Mouse (Mus musculus) myocyte (in vitro differentiated cells): Measurements from ENCODE around the gene Alox12. TPM values are rescaled to one million over a fixed set of nuclear protein-coding genes. Genes with fewer than 3 reads are reported as not detected.

ENCODE experiments used
- H3K27me3 ChIP-seq: one replicate; pipeline ENCODE4 v1.6.1; 2011; ENCODE audit not compliant: control insufficient read depth, insufficient read depth, insufficient read length
- H3K36me3 ChIP-seq: one replicate; pipeline ENCODE4 v1.6.1; 2011; ENCODE audit not compliant: control insufficient read depth, insufficient read depth
- H3K4me2 ChIP-seq: one replicate; pipeline ENCODE4 v1.6.1; 2011; ENCODE audit warnings: low read depth, control low read depth
- H3K4me3 ChIP-seq: one replicate; pipeline ENCODE4 v1.5.1; 2011; ENCODE audit warnings: mild to moderate bottlenecking, control low read depth, moderate library complexity
- H3K79me2 ChIP-seq: one replicate; pipeline ENCODE4 v1.6.1; 2011; ENCODE audit not compliant: control insufficient read depth, insufficient read depth
- H3ac ChIP-seq: one replicate; pipeline ENCODE4 v1.6.1; 2011; ENCODE audit not compliant: control insufficient read depth, insufficient read length
- CEBPB ChIP-seq: IDR thresholded peaks from 2 replicates; pipeline ENCODE4 v1.6.1; 2011; ENCODE audit warnings: mild to moderate bottlenecking, moderate library complexity; ENCODE audit not compliant: poor library complexity, insufficient read depth, severe bottlenecking
- E2F4 ChIP-seq: IDR thresholded peaks from one replicate; pipeline ENCODE4 v1.6.1; 2011; ENCODE audit warnings: mild to moderate bottlenecking, control low read depth, moderate library complexity; ENCODE audit not compliant: insufficient read depth
- MAX ChIP-seq: IDR thresholded peaks from one replicate; pipeline ENCODE4 v1.6.1; 2011; ENCODE audit warnings: low read depth, mild to moderate bottlenecking, control low read depth
- MYOD1 ChIP-seq, 3 experiments: IDR thresholded peaks; one replicate each; pipeline ENCODE4 v1.6.1; 2011; ENCODE audit warnings: control low read depth in 2 of 3, low read depth in 2 of 3, mild to moderate bottlenecking in 2 of 3, moderate library complexity in 1 of 3; ENCODE audit not compliant: insufficient read length in 2 of 3, control insufficient read depth in 1 of 3
- MYOG ChIP-seq, 3 experiments: IDR thresholded peaks; one replicate each; pipeline ENCODE4 v1.6.1; 2011; ENCODE audit warnings: control low read depth in 2 of 3, low read depth in 2 of 3, mild to moderate bottlenecking in 2 of 3; ENCODE audit not compliant: insufficient read length in 2 of 3, control insufficient read depth in 1 of 3, insufficient read depth in 1 of 3
- POLR2A ChIP-seq: IDR thresholded peaks from one replicate; pipeline ENCODE4 v1.6.1; 2011; ENCODE audit warnings: low read depth, mild to moderate bottlenecking, control low read depth, moderate library complexity; ENCODE audit not compliant: insufficient read length
- POLR2AphosphoS2 ChIP-seq: IDR thresholded peaks from one replicate; pipeline ENCODE4 v1.6.1; 2011; ENCODE audit warnings: low read depth, control low read depth; ENCODE audit not compliant: insufficient read length
- REST ChIP-seq: IDR thresholded peaks from one replicate; pipeline ENCODE4 v1.6.1; 2011; ENCODE audit warnings: mild to moderate bottlenecking, control low read depth, moderate library complexity; ENCODE audit not compliant: insufficient read depth, insufficient read length
- SRF ChIP-seq: IDR thresholded peaks from one replicate; pipeline ENCODE4 v1.6.1; 2011; ENCODE audit warnings: low read depth; ENCODE audit not compliant: control insufficient read depth, insufficient read length
- TCF12 ChIP-seq: IDR thresholded peaks from one replicate; pipeline ENCODE4 v1.6.1; 2011; ENCODE audit warnings: mild to moderate bottlenecking, control low read depth; ENCODE audit not compliant: poor library complexity, insufficient read depth, severe bottlenecking
- TCF3 ChIP-seq: IDR thresholded peaks from one replicate; pipeline ENCODE4 v1.6.1; 2011; ENCODE audit warnings: low read depth, control low read depth; ENCODE audit not compliant: insufficient read length
- USF1 ChIP-seq: IDR thresholded peaks from one replicate; pipeline ENCODE4 v1.6.1; 2011; ENCODE audit warnings: low read depth, mild to moderate bottlenecking, control low read depth, moderate library complexity
- polyA plus RNA-seq: library from polyadenylated mRNA; unstranded; fragments of >200 nt; fragmentation: generic; extraction: Trizol; gene quantifications from one replicate; pipeline ENCODE4 v1.2.1, GENCODE M21; 2012; ENCODE audit warnings: missing spikeins

The Alox12 gene
- polyA plus RNA-seq, 1 experiment: 0.25 TPM

DNA sequence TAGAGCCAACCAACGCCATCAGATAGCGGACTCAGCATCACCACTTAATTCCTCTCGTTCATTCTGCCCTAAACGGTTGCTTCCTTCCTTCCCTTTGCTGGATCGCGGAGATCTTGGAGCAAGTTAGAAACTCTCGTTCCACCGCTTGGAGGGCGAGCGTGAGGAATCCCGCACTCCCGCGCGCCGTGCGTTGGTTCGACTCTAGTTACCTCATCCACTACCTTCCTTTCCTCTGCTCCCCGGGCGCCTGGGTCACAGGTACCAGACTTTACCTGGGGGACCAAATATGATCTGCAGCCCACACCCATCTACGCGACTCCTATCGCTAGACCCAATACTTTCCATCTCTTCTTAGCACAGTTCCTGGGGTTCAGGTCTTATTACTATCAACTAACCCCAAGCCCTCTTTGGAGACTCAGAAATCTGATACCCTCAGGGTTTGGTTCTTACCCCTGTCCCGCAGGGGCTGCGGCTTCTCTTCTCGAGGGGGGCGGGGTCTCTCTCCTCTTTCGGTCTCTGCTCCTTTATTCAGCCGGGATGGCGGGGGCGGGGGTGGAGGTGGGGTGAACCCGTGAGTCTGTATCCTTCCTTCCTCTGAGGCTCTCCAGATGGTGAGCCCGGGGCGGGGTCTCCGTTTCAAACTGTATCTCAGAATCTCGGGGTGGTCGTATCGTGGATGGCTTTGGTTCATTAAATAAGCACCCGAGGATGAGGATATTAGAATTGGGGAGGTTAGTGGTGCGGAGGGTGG is 25.7 kb downstream of the Alox12 start, which contains the start of gene Bcl6b:
Gene Bcl6b, minus strand, starts transcription at position 539 of the 751 bp plus-strand sequence.
- Histone ChIP-seq H3K36me3 (no peaks in the 10 kb centered on the region), H3K4me2 (peak within 1 kb of the TSS; percentile 81), H3K4me3 (peak within 1 kb of the TSS; percentile 31), H3K27me3 (no peaks in the 10 kb centered on the region), H3ac (no peak within 1 kb of the TSS), H3K79me2 (peaks cover 8% of the 10 kb centered on the region)
- TF ChIP-seq REST (no peak), TCF3 (no peak), POLR2A (no peak), USF1 (no peak), SRF (no peak), MYOG (IDR thresholded peaks at IDR 0.05; ENCODE audit: control insufficient read depth in 1 of 3, insufficient read depth in 1 of 3, insufficient read length in 2 of 3, low read depth in 2 of 3) (no peak), POLR2AphosphoS2 (no peak), E2F4 (no peak), MYOD1 (IDR thresholded peaks at IDR 0.05; ENCODE audit: control insufficient read depth in 1 of 3, insufficient read length in 2 of 3, low read depth in 2 of 3) (no peak), MAX (no peak), TCF12 (no peak), CEBPB (no peak)

DNA sequence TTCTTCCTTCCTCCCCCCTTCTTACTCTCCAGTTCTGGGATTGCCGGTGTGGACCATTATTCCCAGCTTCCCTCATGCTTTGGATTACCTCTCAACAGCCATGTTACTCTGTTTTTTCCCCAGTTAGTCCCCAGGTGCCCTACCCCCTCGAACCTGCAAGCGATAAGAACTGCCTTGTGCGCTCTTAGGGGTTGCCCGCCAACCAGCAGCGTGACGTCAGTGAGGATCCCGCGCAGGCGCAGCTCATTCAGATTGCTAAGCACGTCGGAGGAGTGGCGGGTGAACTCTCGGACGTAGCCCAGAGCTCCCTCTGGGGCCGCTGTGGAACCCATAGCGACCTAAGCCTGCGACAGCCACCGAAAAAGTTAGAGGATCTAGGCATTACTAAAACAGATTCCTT is 26.3 kb downstream of the Alox12 start:
- TF ChIP-seq POLR2A (peak; percentile 66), MYOD1 (IDR thresholded peaks at IDR 0.05; ENCODE audit: control insufficient read depth in 1 of 3, insufficient read length in 2 of 3, low read depth in 2 of 3) (no peak), E2F4 (peak; percentile 14), POLR2AphosphoS2 (peak; percentile 41), MAX (no peak)
- H3K27me3 ChIP-seq: no peaks in the 10 kb centered on the region
- peaks cover 8% of the 10 kb centered on the region for H3K79me2 ChIP-seq
- H3K4me3 ChIP-seq: peak overlapping the region; percentile 31
- peak overlapping the region; percentile 69 for H3K4me2 ChIP-seq
- no peak overlapping the region for H3ac ChIP-seq
- no peaks in the 10 kb centered on the region for H3K36me3 ChIP-seq

DNA sequence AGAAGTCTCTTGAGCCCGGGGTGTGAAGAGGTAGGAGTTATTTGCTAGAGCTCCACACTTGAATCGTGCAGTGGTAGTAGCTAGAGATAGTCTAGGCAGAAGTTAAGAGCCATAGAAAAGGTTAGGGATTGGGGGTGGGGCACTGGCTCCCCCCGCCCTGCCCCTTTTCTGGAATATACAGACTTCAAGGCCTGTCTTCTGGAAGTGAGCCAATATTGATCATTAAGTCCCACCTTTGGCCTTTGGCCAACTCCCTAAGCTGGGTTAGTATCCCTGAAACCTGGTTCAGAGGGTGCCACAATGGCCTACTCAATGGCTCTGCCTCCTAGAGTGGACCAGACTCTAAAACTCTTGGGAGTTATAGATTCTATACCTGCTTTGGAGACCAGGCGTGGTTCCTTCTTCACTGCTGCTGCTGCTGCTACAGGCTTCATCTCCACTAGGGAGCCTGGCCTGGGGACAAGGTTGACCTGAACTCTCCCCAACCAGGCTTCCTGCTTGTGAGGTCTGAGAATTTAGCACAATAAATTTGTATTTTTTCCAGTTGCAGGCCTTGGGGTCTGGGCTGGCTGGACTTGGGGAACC is 27.4 kb downstream of the Alox12 start:
- H3ac ChIP-seq: no peak overlapping the region
- H3K36me3 ChIP-seq: no peaks in the 10 kb centered on the region
- peak overlapping the region; percentile 31 for H3K4me3 ChIP-seq
- no peak for TF ChIP-seq MYOD1 (IDR thresholded peaks at IDR 0.05; ENCODE audit: control insufficient read depth in 1 of 3, insufficient read length in 2 of 3, low read depth in 2 of 3)
- peak overlapping the region; percentile 69 for H3K4me2 ChIP-seq
- H3K79me2 ChIP-seq: peaks cover 8% of the 10 kb centered on the region
- no peaks in the 10 kb centered on the region for H3K27me3 ChIP-seq

DNA sequence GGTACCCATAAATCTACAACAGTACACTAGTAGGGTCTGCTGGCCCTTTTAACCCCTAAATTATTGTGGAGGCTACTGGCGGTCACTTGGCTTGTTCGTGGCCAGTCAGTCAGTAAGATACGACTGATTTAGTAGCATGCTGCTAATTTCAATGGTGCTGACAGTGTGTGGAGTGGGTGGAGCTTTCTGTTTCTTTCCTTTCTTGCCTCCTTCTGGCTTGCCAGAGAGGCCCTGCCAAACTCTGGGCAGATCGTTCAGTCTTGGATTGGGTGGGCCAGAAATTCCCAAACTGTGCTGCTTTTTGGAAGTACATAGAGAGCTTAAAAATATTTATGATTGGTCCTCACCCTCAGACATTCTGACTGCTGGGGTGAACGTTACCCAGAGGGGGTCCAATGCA is 28.0 kb downstream of the Alox12 start:
- no peaks in the 10 kb centered on the region for H3K36me3 ChIP-seq
- H3K4me3 ChIP-seq: no peak overlapping the region
- H3K79me2 ChIP-seq: peaks cover 8% of the 10 kb centered on the region
- no peak overlapping the region for H3ac ChIP-seq
- TF ChIP-seq MAX: no peak
- no peak for TF ChIP-seq SRF
- peak overlapping the region; percentile 69 for H3K4me2 ChIP-seq
- no peaks in the 10 kb centered on the region for H3K27me3 ChIP-seq

DNA sequence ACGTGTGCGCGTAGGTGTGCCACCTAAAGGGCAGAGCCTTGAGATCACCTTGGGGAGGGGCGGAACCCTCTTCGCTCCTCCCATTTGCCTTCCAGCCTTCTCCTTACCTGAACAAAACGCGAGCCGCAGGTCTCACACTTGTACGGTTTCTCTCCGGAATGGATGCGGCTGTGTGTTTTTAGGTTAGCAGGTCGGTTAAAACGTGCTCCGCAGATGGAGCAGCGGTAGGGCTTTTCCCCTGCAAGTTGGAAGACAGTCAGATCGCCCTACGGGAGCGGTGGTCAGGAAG is 28.6 kb downstream of the Alox12 start:
- Histone ChIP-seq H3K36me3 (no peaks in the 10 kb centered on the region), H3ac (no peak overlapping the region), H3K4me3 (no peak overlapping the region), H3K4me2 (no peak overlapping the region), H3K27me3 (no peaks in the 10 kb centered on the region), H3K79me2 (peaks cover 8% of the 10 kb centered on the region)
- TF ChIP-seq MYOD1 (IDR thresholded peaks at IDR 0.05; ENCODE audit: control insufficient read depth in 1 of 3, insufficient read length in 2 of 3, low read depth in 2 of 3) (no peak), TCF12 (no peak), POLR2A (no peak), REST (no peak), MYOG (IDR thresholded peaks at IDR 0.05; ENCODE audit: control insufficient read depth in 1 of 3, insufficient read depth in 1 of 3, insufficient read length in 2 of 3, low read depth in 2 of 3) (no peak), CEBPB (no peak), E2F4 (no peak), POLR2AphosphoS2 (no peak), TCF3 (no peak), USF1 (no peak), MAX (no peak), SRF (no peak)
